23 mouse cellular contexts compared by ENCODE assay signal in the genomic region with DNA sequence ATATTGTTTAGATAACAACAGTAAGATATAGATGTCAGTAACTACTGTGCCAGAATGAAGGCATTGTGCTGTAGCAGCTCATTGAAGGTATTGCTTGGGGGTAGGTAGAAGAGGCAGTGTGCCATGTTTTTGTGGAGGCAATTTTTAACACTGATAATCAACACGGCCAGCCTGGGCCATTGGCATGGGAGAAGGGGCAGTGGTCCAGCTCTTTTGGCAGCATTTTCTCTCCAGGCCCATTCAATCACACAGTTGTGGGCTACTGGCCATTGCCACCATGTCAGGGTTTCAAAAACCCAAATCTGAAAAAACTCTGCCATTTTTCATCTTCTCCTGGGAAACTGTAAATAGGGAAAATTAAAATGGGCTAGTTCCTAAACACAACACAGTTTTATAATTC.
DNase-seq lines count a peak whose midpoint lies in the region; ATAC-seq and TF ChIP-seq lines count a peak whose summit lies in the region.
"Had no signal": no experiment of that assay in that cellular context is flagged by ENCODE, and none has a peak within 500 bp of the region (broad histone marks: within the 10 kb centered on the region; RNA-seq: fewer than 3 reads in every experiment).

No protein-coding gene starts in this region.

- H3K27ac ChIP-seq in forebrain, embryonic 16.5 days (ENCODE audit: low read length), result no peak overlapping the region
- no peak overlapping the region for H3K27ac ChIP-seq in forebrain, embryonic 13.5 days
- no peak overlapping the region for H3K27ac ChIP-seq in midbrain, postnatal 0 days (ENCODE audit: low read depth, low read length)
- no peak overlapping the region for H3K27ac ChIP-seq in midbrain, embryonic 14.5 days (replicated peaks; ENCODE audit: low read depth, low read length)
- no peak overlapping the region for H3K27ac ChIP-seq in cerebellum, adult 2 months (ENCODE audit: insufficient read depth, low read length)
- H3K27ac ChIP-seq in midbrain, embryonic 13.5 days, result no peak overlapping the region
- H3K27ac ChIP-seq: forebrain, embryonic 15.5 days; heart, embryonic 10.5 days; kidney, embryonic 15.5 days; limb, embryonic 15.5 days; liver, embryonic 14.5 days; midbrain, embryonic 15.5 days; neural tube, embryonic 13.5 days had no signal

- no peak overlapping the region for H3K4me2 ChIP-seq in forebrain, embryonic 16.5 days (ENCODE audit: low read length)
- no peak overlapping the region for H3K4me2 ChIP-seq in forebrain, embryonic 13.5 days
- H3K4me2 ChIP-seq in midbrain, postnatal 0 days (ENCODE audit: low read depth, low read length, poor library complexity, severe bottlenecking), result no peak overlapping the region
- no peak overlapping the region for H3K4me2 ChIP-seq in midbrain, embryonic 14.5 days (ENCODE audit: low read length)
- no peak overlapping the region for H3K4me2 ChIP-seq in midbrain, embryonic 13.5 days (replicated peaks)
- H3K4me2 ChIP-seq: forebrain, embryonic 15.5 days; kidney, embryonic 15.5 days; limb, embryonic 15.5 days; lung, embryonic 14.5 days; midbrain, embryonic 15.5 days; neural tube, embryonic 13.5 days had no signal

- TF ChIP-seq POLR2A in cerebellum, adult 2 months (IDR thresholded peaks at IDR 0.05; ENCODE audit: borderline replicate concordance, insufficient read depth, low read length), result no peak

- H3K4me3 ChIP-seq in forebrain, embryonic 16.5 days (replicated peaks; ENCODE audit: low read length), result no peak overlapping the region
- H3K4me3 ChIP-seq in forebrain, embryonic 13.5 days, result no peak overlapping the region
- no peak overlapping the region for H3K4me3 ChIP-seq in midbrain, postnatal 0 days (ENCODE audit: low read depth, low read length)
- no peak overlapping the region for H3K4me3 ChIP-seq in midbrain, embryonic 14.5 days (replicated peaks; ENCODE audit: low read depth, low read length)
- no peak overlapping the region for H3K4me3 ChIP-seq in cerebellum, adult 2 months (replicated peaks; ENCODE audit: insufficient read depth, low read depth, low read length)
- H3K4me3 ChIP-seq in midbrain, embryonic 13.5 days (replicated peaks), result no peak overlapping the region
- H3K4me3 ChIP-seq: forebrain, embryonic 15.5 days; heart, embryonic 10.5 days; kidney, embryonic 15.5 days; limb, embryonic 15.5 days; megakaryocyte, embryonic 14.5 days; midbrain, embryonic 15.5 days; myocyte; neural tube, embryonic 13.5 days had no signal

- no peaks in the 10 kb centered on the region for H3K4me1 ChIP-seq in forebrain, embryonic 16.5 days (replicated peaks; ENCODE audit: control insufficient read depth, insufficient read depth, low read length)
- H3K4me1 ChIP-seq in forebrain, embryonic 13.5 days, result no peaks in the 10 kb centered on the region
- no peaks in the 10 kb centered on the region for H3K4me1 ChIP-seq in midbrain, postnatal 0 days (ENCODE audit: insufficient read depth, low read length)
- H3K4me1 ChIP-seq in midbrain, embryonic 14.5 days (ENCODE audit: control insufficient read depth, insufficient read depth, low read length), result no peaks in the 10 kb centered on the region
- no peaks in the 10 kb centered on the region for H3K4me1 ChIP-seq in cerebellum, adult 2 months (ENCODE audit: control insufficient read depth, insufficient read depth, low read length)
- H3K4me1 ChIP-seq in midbrain, embryonic 13.5 days (replicated peaks), result no peaks in the 10 kb centered on the region
- H3K4me1 ChIP-seq: forebrain, embryonic 15.5 days; heart, embryonic 10.5 days; kidney, embryonic 15.5 days; limb, embryonic 15.5 days; megakaryocyte, embryonic 14.5 days; midbrain, embryonic 15.5 days; neural tube, embryonic 13.5 days had no signal

- H3K36me3 ChIP-seq in forebrain, embryonic 16.5 days (ENCODE audit: control insufficient read depth, insufficient read depth), result no peaks in the 10 kb centered on the region
- no peaks in the 10 kb centered on the region for H3K36me3 ChIP-seq in forebrain, embryonic 13.5 days (ENCODE audit: poor library complexity, severe bottlenecking)
- no peaks in the 10 kb centered on the region for H3K36me3 ChIP-seq in midbrain, postnatal 0 days (ENCODE audit: insufficient read depth, low read length)
- H3K36me3 ChIP-seq in midbrain, embryonic 14.5 days (ENCODE audit: control insufficient read depth, insufficient read depth, low read length), result no peaks in the 10 kb centered on the region
- no peaks in the 10 kb centered on the region for H3K36me3 ChIP-seq in midbrain, embryonic 13.5 days
- H3K36me3 ChIP-seq: forebrain, embryonic 15.5 days; heart, embryonic 10.5 days; kidney, embryonic 15.5 days; limb, embryonic 15.5 days; midbrain, embryonic 15.5 days; neural tube, embryonic 13.5 days had no signal

- H3K9ac ChIP-seq in forebrain, embryonic 16.5 days (replicated peaks; ENCODE audit: low read depth, low read length), result no peak overlapping the region
- H3K9ac ChIP-seq in forebrain, embryonic 13.5 days, result no peak overlapping the region
- H3K9ac ChIP-seq in midbrain, postnatal 0 days (replicated peaks; ENCODE audit: low read length, poor library complexity, severe bottlenecking), result no peak overlapping the region
- no peak overlapping the region for H3K9ac ChIP-seq in midbrain, embryonic 14.5 days (replicated peaks; ENCODE audit: low read length)
- H3K9ac ChIP-seq in midbrain, embryonic 13.5 days (replicated peaks), result no peak overlapping the region
- H3K9ac ChIP-seq: forebrain, embryonic 15.5 days; kidney, embryonic 15.5 days; limb, embryonic 15.5 days; liver, embryonic 14.5 days; lung, embryonic 14.5 days; midbrain, embryonic 15.5 days; neural tube, embryonic 13.5 days had no signal

- H3K27me3 ChIP-seq in forebrain, embryonic 16.5 days (replicated peaks; ENCODE audit: control insufficient read depth, insufficient read depth, low read length), result no peaks in the 10 kb centered on the region
- no peaks in the 10 kb centered on the region for H3K27me3 ChIP-seq in forebrain, embryonic 13.5 days
- H3K27me3 ChIP-seq in midbrain, postnatal 0 days (ENCODE audit: insufficient read depth, low read length), result no peaks in the 10 kb centered on the region
- H3K27me3 ChIP-seq in midbrain, embryonic 14.5 days (ENCODE audit: control insufficient read depth, insufficient read depth, low read length), result no peaks in the 10 kb centered on the region
- H3K27me3 ChIP-seq in cerebellum, adult 2 months (ENCODE audit: control insufficient read depth, insufficient read depth, low read length), result no peaks in the 10 kb centered on the region
- H3K27me3 ChIP-seq in midbrain, embryonic 13.5 days, result no peaks in the 10 kb centered on the region
- H3K27me3 ChIP-seq: forebrain, embryonic 15.5 days; kidney, embryonic 15.5 days; limb, embryonic 15.5 days; megakaryocyte, embryonic 14.5 days; midbrain, embryonic 15.5 days; neural tube, embryonic 13.5 days had no signal

- no peaks in the 10 kb centered on the region for H3K9me3 ChIP-seq in forebrain, embryonic 16.5 days (ENCODE audit: control insufficient read depth, low read length)
- H3K9me3 ChIP-seq in forebrain, embryonic 13.5 days (replicated peaks), result no peaks in the 10 kb centered on the region
- no peaks in the 10 kb centered on the region for H3K9me3 ChIP-seq in midbrain, postnatal 0 days (ENCODE audit: low read length)
- no peaks in the 10 kb centered on the region for H3K9me3 ChIP-seq in midbrain, embryonic 14.5 days (ENCODE audit: control insufficient read depth, low read length)
- no peaks in the 10 kb centered on the region for H3K9me3 ChIP-seq in midbrain, embryonic 13.5 days
- H3K9me3 ChIP-seq: forebrain, embryonic 15.5 days; heart, embryonic 10.5 days; kidney, embryonic 15.5 days; limb, embryonic 15.5 days; megakaryocyte, embryonic 14.5 days; midbrain, embryonic 15.5 days; neural tube, embryonic 13.5 days had no signal

- 53% methylated on average over 1 of the region's 1 CpGs for WGBS in forebrain, embryonic 16.5 days
- 82% methylated on average over 1 of the region's 1 CpGs for WGBS in forebrain, embryonic 13.5 days
- WGBS in midbrain, postnatal 0 days, result 84% methylated on average over 1 of the region's 1 CpGs
- 92% methylated on average over 1 of the region's 1 CpGs for WGBS in midbrain, embryonic 14.5 days
- 7% methylated on average over 1 of the region's 1 CpGs for WGBS in cerebellum, adult 2 months
- WGBS in midbrain, embryonic 13.5 days, result 97% methylated on average over 1 of the region's 1 CpGs

- TF ChIP-seq CTCF in midbrain, postnatal 0 days (IDR thresholded peaks at IDR 0.05), result no peak
- TF ChIP-seq CTCF in cerebellum, adult 2 months (IDR thresholded peaks at IDR 0.05; ENCODE audit: borderline replicate concordance, insufficient read depth, low read depth, low read length), result no peak

- peak; percentile 73 for ATAC-seq in forebrain, embryonic 16.5 days
- ATAC-seq in forebrain, embryonic 13.5 days, result no peak
- ATAC-seq in midbrain, postnatal 0 days (ENCODE audit: low FRiP score), result no peak
- ATAC-seq in midbrain, embryonic 14.5 days (ENCODE audit: low FRiP score, low TSS enrichment), result no peak
- ATAC-seq in midbrain, embryonic 13.5 days, result no peak
- ATAC-seq: forebrain, embryonic 15.5 days; midbrain, embryonic 15.5 days had no signal

- peak; percentile 21 for DNase-seq in midbrain, postnatal 0 days (ENCODE audit: low spot score)
- no peak for DNase-seq in midbrain, embryonic 14.5 days
- peak; percentile 11 to 22 for DNase-seq in cerebellum, adult 2 months
- peak; percentile 6 to 27 for DNase-seq in cerebellum, postnatal 25 days
- no peak for DNase-seq in thymus, postnatal 0 days (ENCODE audit: low spot score)
- DNase-seq: adrenal gland, postnatal 10 days; gastrocnemius, postnatal 10 days; kidney, adult 11 months; kidney, postnatal 4 days; lung, embryonic 14.5 days; thymus, postnatal 4 days had no signal

Comparison
In these comparisons a context has a peak if more than half of its experiments do, and no peak if none do; other contexts are left out.
1. DNase-seq: peak in midbrain, postnatal 0 days (single experiment), cerebellum, adult 2 months (2 of 2) and cerebellum, postnatal 25 days (2 of 2); none in midbrain, embryonic 14.5 days (single experiment) and thymus, postnatal 0 days (single experiment).